Mouse (Mus musculus) liver, postnatal 0 days (tissue): ENCODE results near the gene Tradd.

Source experiments
- CTCF ChIP-seq: sonication (generic); IDR thresholded peaks from 2 replicates; pipeline ENCODE4 v1.5.1; 2016; ENCODE audit warnings: antibody characterized with exemption, low read depth
- EP300 ChIP-seq: IDR thresholded peaks from 2 replicates; pipeline ENCODE4 v1.6.1; 2016; ENCODE audit warnings: antibody characterized with exemption, low read depth, mild to moderate bottlenecking

DNA sequence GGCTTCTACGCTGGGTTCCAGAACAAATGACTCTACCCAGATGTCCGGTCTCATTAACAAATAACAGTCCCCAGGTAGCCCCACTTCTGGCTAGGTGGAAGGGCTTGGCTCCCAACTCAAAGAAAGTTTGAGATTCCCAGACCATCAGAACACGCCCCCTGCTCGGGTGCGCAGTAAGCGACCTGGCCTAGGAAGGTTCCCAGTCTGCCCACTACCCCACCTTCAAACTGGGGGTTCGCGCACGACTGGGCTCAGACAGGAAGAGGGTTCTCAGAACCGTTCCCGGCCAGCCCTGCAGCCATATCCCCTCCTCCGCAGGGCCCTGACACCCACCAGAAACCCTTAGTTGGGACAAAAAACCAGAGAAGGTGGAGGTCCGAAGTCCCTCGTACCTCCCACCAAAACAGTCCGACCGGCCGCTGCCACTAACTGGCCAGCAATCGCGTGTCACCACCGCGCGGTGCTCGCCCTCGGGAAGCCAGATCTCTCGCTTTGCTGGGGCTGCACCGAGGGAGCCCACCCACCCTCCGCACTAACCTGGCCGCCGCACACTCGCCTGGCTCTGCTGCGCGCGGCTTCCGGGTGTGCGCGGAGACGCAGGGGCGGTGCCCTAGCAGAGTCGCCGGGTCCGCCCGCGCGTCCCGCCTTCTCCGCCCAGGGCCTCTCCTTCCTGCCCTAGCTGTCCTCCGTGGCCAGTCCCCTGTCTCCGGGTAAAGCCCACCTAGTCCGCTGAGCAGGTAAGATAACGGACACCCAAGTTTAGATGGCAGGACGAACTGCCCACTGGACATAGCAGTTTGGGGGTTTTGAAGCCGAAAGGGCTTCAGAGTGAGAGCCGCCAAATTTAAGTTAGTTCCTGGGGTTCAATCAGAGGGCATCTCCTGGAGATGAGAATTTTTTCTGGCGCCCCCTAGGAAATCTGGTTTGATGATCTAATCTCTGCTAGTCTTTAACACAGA lies at the start of gene Tradd, which contains the start of gene Fbxl8:
- no peak for TF ChIP-seq EP300
- no peak for TF ChIP-seq CTCF
